Mouse (Mus musculus) cerebellum, postnatal 36 days (tissue): ENCODE results near the gene Sorl1.

ENCODE experiments used
- DNase-seq, 2 experiments: peaks; one replicate each; pipeline ENCODE4 v3.0.0; 2021 to 2022; ENCODE audit warnings: mixed read lengths in 2 of 2

The Sorl1 gene

GRCm38 (mm10) chr9:42123713-42124576 lies at the start of gene Sorl1:
TSS of gene Sorl1 (minus strand) at chr9:42124297.
- peak; percentile 79 to 82 for DNase-seq

- DNase-seq: no peak
Measured at GRCm38 (mm10) chr9:42173781-42174180, 49.7 kb upstream of the Sorl1 start.

- no peak for DNase-seq
Measured at GRCm38 (mm10) chr9:42169491-42169890, 45.4 kb upstream of the Sorl1 start.

GRCm38 (mm10) chr9:42169025-42169424 lies 44.9 kb upstream of the Sorl1 start:
- DNase-seq: no peak

GRCm38 (mm10) chr9:42164930-42165329 lies 40.8 kb upstream of the Sorl1 start:
- DNase-seq: no peak

GRCm38 (mm10) chr9:42163011-42163410 lies 38.9 kb upstream of the Sorl1 start:
- no peak for DNase-seq

GRCm38 (mm10) chr9:42159376-42159775 lies 35.3 kb upstream of the Sorl1 start:
- DNase-seq: no peak

- DNase-seq: no peak
Measured at GRCm38 (mm10) chr9:42158652-42159051, 34.6 kb upstream of the Sorl1 start.

- DNase-seq: no peak
Measured at GRCm38 (mm10) chr9:42157981-42158380, 33.9 kb upstream of the Sorl1 start.

GRCm38 (mm10) chr9:42156566-42156965 lies 32.5 kb upstream of the Sorl1 start:
- DNase-seq: no peak

GRCm38 (mm10) chr9:42154682-42155081 lies 30.6 kb upstream of the Sorl1 start:
- DNase-seq: no peak

- DNase-seq: no peak
Measured at GRCm38 (mm10) chr9:42148816-42149215, 24.7 kb upstream of the Sorl1 start.

GRCm38 (mm10) chr9:42148036-42148435 lies 23.9 kb upstream of the Sorl1 start:
- no peak for DNase-seq

GRCm38 (mm10) chr9:42146463-42146862 lies 22.4 kb upstream of the Sorl1 start:
- DNase-seq: no peak

- no peak for DNase-seq
Measured at GRCm38 (mm10) chr9:42141549-42142210, 17.6 kb upstream of the Sorl1 start.

GRCm38 (mm10) chr9:42138248-42138858 lies 14.3 kb upstream of the Sorl1 start:
- no peak for DNase-seq

- DNase-seq: no peak
Measured at GRCm38 (mm10) chr9:42137578-42137977, 13.5 kb upstream of the Sorl1 start.

GRCm38 (mm10) chr9:42130793-42131760 lies 7.0 kb upstream of the Sorl1 start:
- peak; percentile 86 to 89 for DNase-seq

- no peak for DNase-seq
Measured at GRCm38 (mm10) chr9:42127983-42128382, 3.9 kb upstream of the Sorl1 start.

- no peak for DNase-seq
Measured at GRCm38 (mm10) chr9:42125262-42125982, 1.3 kb upstream of the Sorl1 start.

GRCm38 (mm10) chr9:42123204-42123603 lies 893 bp downstream of the Sorl1 start:
- DNase-seq: peak in 1 of 2 experiments; percentile 38

GRCm38 (mm10) chr9:42122441-42122840 lies 1.7 kb downstream of the Sorl1 start:
- peak in 1 of 2 experiments; percentile 31 for DNase-seq
